In the genomic region with DNA sequence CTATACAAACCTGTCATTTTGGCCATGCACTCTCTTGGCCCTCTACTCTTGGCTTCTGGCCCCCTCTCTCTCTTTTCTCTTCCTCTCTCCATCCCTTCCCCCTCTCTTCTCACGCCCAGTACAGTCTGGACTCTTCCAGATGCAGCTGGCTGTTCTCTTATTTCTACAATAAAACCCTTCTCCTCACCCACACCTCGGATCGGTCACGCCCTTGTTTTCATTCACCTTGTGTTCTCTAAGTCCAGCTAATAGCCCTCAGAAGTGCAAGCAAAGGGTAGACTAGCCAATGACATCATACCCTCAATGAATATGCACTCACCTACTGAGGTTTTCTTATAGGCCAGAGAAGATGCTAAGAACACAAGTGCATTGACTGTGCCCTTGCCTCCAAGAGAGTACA, we compare ENCODE assay signal across 26 mouse cellular contexts. TPM values are rescaled to one million over a fixed set of nuclear protein-coding genes. Genes with fewer than 3 reads are reported as not detected.
DNase-seq lines count a peak whose midpoint lies in the region; ATAC-seq and TF ChIP-seq lines count a peak whose summit lies in the region.
"Had no signal": no experiment of that assay in that cellular context is flagged by ENCODE, and none has a peak within 500 bp of the region (broad histone marks: within the 10 kb centered on the region; RNA-seq: fewer than 3 reads in every experiment).

No protein-coding gene starts in this region.

- WGBS in small intestine, adult 2 months: 34% methylated on average over 4 of the region's 4 CpGs
- 87% methylated on average over 4 of the region's 4 CpGs for WGBS in embryonic facial prominence, embryonic 10.5 days

- peaks cover 13% of the 10 kb centered on the region for H3K36me3 ChIP-seq in megakaryocyte, embryonic 14.5 days (replicated peaks; ENCODE audit: low read length)
- no peaks in the 10 kb centered on the region for H3K36me3 ChIP-seq in ES-E14 (ENCODE audit: control insufficient read depth, insufficient read depth, low read length, poor library complexity, severe bottlenecking)
- no peaks in the 10 kb centered on the region for H3K36me3 ChIP-seq in small intestine, adult 2 months (ENCODE audit: control insufficient read depth, insufficient read depth, low read length)
- H3K36me3 ChIP-seq in embryonic facial prominence, embryonic 10.5 days (replicated peaks): no peaks in the 10 kb centered on the region
- H3K36me3 ChIP-seq: embryonic facial prominence, embryonic 12.5 days; embryonic facial prominence, embryonic 15.5 days; forebrain, embryonic 15.5 days; heart, embryonic 12.5 days; heart, embryonic 15.5 days had no signal

- peaks cover 91% of the 10 kb centered on the region for H3K4me1 ChIP-seq in megakaryocyte, embryonic 14.5 days
- H3K4me1 ChIP-seq in ES-E14 (ENCODE audit: control insufficient read depth in 2 of 2, insufficient read depth in 2 of 2, low read length in 2 of 2, poor library complexity in 1 of 2): peaks cover 6 to 9% of the 10 kb centered on the region in 2 experiments; a peak in 3 of 4 replicates
- H3K4me1 ChIP-seq in small intestine, adult 2 months (ENCODE audit: control insufficient read depth, insufficient read depth, insufficient read length, low read length): peaks cover 45% of the 10 kb centered on the region
- H3K4me1 ChIP-seq in embryonic facial prominence, embryonic 10.5 days: peaks cover 27% of the 10 kb centered on the region

- peak overlapping the region; percentile 4 for H3K4me3 ChIP-seq in megakaryocyte, embryonic 14.5 days (replicated peaks)
- H3K4me3 ChIP-seq in ES-E14 (ENCODE audit: insufficient read depth in 1 of 2, low read depth in 1 of 2, low read length in 2 of 2, poor library complexity in 1 of 2, severe bottlenecking in 1 of 2): no peak overlapping the region
- no peak overlapping the region for H3K4me3 ChIP-seq in small intestine, adult 2 months (ENCODE audit: low read depth, low read length)
- no peak overlapping the region for H3K4me3 ChIP-seq in embryonic facial prominence, embryonic 10.5 days
- H3K4me3 ChIP-seq: embryonic facial prominence, embryonic 12.5 days; embryonic facial prominence, embryonic 15.5 days; forebrain, embryonic 15.5 days; heart, embryonic 12.5 days; heart, embryonic 15.5 days had no signal

- H3K27ac ChIP-seq in ES-E14 (ENCODE audit: insufficient read depth, low read depth, low read length, poor library complexity, severe bottlenecking): no peak overlapping the region
- H3K27ac ChIP-seq in small intestine, adult 2 months (ENCODE audit: insufficient read depth, low read depth, low read length): peak overlapping the region; percentile 72
- H3K27ac ChIP-seq in embryonic facial prominence, embryonic 10.5 days (replicated peaks): no peak overlapping the region
- H3K27ac ChIP-seq: embryonic facial prominence, embryonic 12.5 days; embryonic facial prominence, embryonic 15.5 days; forebrain, embryonic 15.5 days; heart, embryonic 15.5 days; hindbrain, embryonic 14.5 days; hindbrain, postnatal 0 days had no signal

- no peak overlapping the region for H3K9ac ChIP-seq in ES-E14 (ENCODE audit: insufficient read depth, low read depth, low read length, poor library complexity, severe bottlenecking)
- H3K9ac ChIP-seq: embryonic facial prominence, embryonic 12.5 days; embryonic facial prominence, embryonic 15.5 days; forebrain, embryonic 15.5 days; heart, embryonic 12.5 days; heart, embryonic 15.5 days; hindbrain, embryonic 14.5 days had no signal

- no peaks in the 10 kb centered on the region for H3K27me3 ChIP-seq in megakaryocyte, embryonic 14.5 days (replicated peaks)
- H3K27me3 ChIP-seq in small intestine, adult 2 months (ENCODE audit: control insufficient read depth, insufficient read depth, low read length): no peaks in the 10 kb centered on the region
- H3K27me3 ChIP-seq in embryonic facial prominence, embryonic 10.5 days (replicated peaks; ENCODE audit: low read depth, poor library complexity, severe bottlenecking): no peaks in the 10 kb centered on the region
- H3K27me3 ChIP-seq: embryonic facial prominence, embryonic 12.5 days; embryonic facial prominence, embryonic 15.5 days; forebrain, embryonic 15.5 days; heart, embryonic 12.5 days; heart, embryonic 15.5 days had no signal

- no peak for TF ChIP-seq POLR2A in small intestine, adult 2 months (IDR thresholded peaks at IDR 0.05; ENCODE audit: low read depth, low read length)

- no peaks in the 10 kb centered on the region for H3K9me3 ChIP-seq in megakaryocyte, embryonic 14.5 days
- H3K9me3 ChIP-seq in ES-E14 (ENCODE audit: control insufficient read depth, insufficient read depth, low read depth, low read length): no peaks in the 10 kb centered on the region
- no peaks in the 10 kb centered on the region for H3K9me3 ChIP-seq in embryonic facial prominence, embryonic 10.5 days
- H3K9me3 ChIP-seq: embryonic facial prominence, embryonic 12.5 days; embryonic facial prominence, embryonic 15.5 days; forebrain, embryonic 15.5 days; heart, embryonic 12.5 days; heart, embryonic 15.5 days had no signal

- ATAC-seq in megakaryocyte, adult 5-6 weeks (ENCODE audit: poor library complexity, severe bottlenecking): no peak
- ATAC-seq: CD4-positive, CD25-positive, alpha-beta regulatory T cell, adult 4 months; forebrain, embryonic 15.5 days; hindbrain, postnatal 0 days; inflammation-experienced regulatory T-cells, adult 6 months had no signal

- no peak for TF ChIP-seq CTCF in small intestine, adult 2 months (IDR thresholded peaks at IDR 0.05; ENCODE audit: extremely low read depth, insufficient read length, insufficient replicate concordance, low read depth, low read length)

- in situ Hi-C loops in ES-E14 (cut with MboI; ENCODE audit: low sequenced_read_pairs in 2 of 2, unreplicated experiment in 2 of 2): no loop called here

- DNase-seq in ES-E14 (ENCODE audit: low read depth, low spot score): peak; percentile 51
- DNase-seq in adrenal gland, postnatal 14 days: no peak
- DNase-seq in right cerebral cortex, postnatal 4 days: no peak
- no peak for DNase-seq in embryonic facial prominence, embryonic 10.5 days (ENCODE audit: low spot score)
- DNase-seq: adrenal gland, postnatal 10 days; cerebellum, adult 9-10 months; cerebellum, postnatal 14 days; gastrocnemius, postnatal 25 days; heart, adult 18-20 months; heart, postnatal 10 days; heart, postnatal 4 days; kidney, adult 11 months had no signal

TF ChIP-seq in ES-E14, 5 proteins besides CTCF, POLR2A, EP300 and RAD21:
- TF ChIP-seq CHD2 (IDR thresholded peaks at IDR 0.05; ENCODE audit: low read depth, low read length) (no peak), HCFC1 (IDR thresholded peaks at IDR 0.05; ENCODE audit: borderline replicate concordance, insufficient read depth, low read length) (no peak), ZNF384 (IDR thresholded peaks at IDR 0.05; ENCODE audit: low read depth, low read length) (no peak), ZC3H11A (IDR thresholded peaks at IDR 0.05; ENCODE audit: borderline replicate concordance, low read depth, low read length) (no peak), MAFK (IDR thresholded peaks at IDR 0.05; ENCODE audit: insufficient read depth, low read depth, low read length) (no peak)

RNA-seq across cellular contexts. Expression of a gene that starts 11.1 kb away (rescaled TPM):
- 42.6 and 60.8 TPM in 2 replicates for polyA plus RNA-seq in megakaryocyte, embryonic 14.5 days (2012; ENCODE audit: insufficient read depth, low replicate concordance)
- total RNA-seq in megakaryocyte, adult 5-6 weeks (2015): 59.5 and 61.2 TPM in 2 replicates
- total RNA-seq in megakaryocyte, adult 5-6 weeks (2017): 54.2 and 57.3 TPM in 2 replicates
- total RNA-seq in ES-E14 (2012; rRNA removed): 32.9 and 34.8 TPM in 2 replicates
- 38.5 and 60.3 TPM in 2 replicates for polyA plus RNA-seq in small intestine, adult 2 months (2012; rRNA removed)
- 61.7 and 65.3 TPM in 2 replicates for total RNA-seq in adrenal gland, postnatal 14 days (2021)
- 18.3 and 18.5 TPM in 2 replicates for polyA plus RNA-seq in embryonic facial prominence, embryonic 10.5 days (2016; fragmentation: Nextera tagmentation; extraction: Ambion mirVana)

RNA-seq across cellular contexts. Expression of a gene that starts 53.6 kb away (rescaled TPM):
- polyA plus RNA-seq in megakaryocyte, embryonic 14.5 days (2012; ENCODE audit: insufficient read depth, low replicate concordance): 1.7 and 3.2 TPM in 2 replicates
- 0.09 TPM in 1 of 2 replicates, not detected in the other for total RNA-seq in megakaryocyte, adult 5-6 weeks (2015)
- total RNA-seq in megakaryocyte, adult 5-6 weeks (2017): not detected in 2 replicates
- total RNA-seq in ES-E14 (2012; rRNA removed): 1.6 and 2.5 TPM in 2 replicates
- polyA plus RNA-seq in small intestine, adult 2 months (2012; rRNA removed): 1.9 and 2.9 TPM in 2 replicates
- total RNA-seq in adrenal gland, postnatal 14 days (2021): 4.5 and 7.4 TPM in 2 replicates
- 1.8 TPM in 2 replicates for polyA plus RNA-seq in embryonic facial prominence, embryonic 10.5 days (2016; fragmentation: Nextera tagmentation; extraction: Ambion mirVana)
- total RNA-seq: gastrocnemius, adult 8-10 months; MEL had no signal
